Mouse (Mus musculus) lung, postnatal 0 days (tissue): Measurements from ENCODE around the gene Trpd52l3.

ENCODE experiments used
- CTCF ChIP-seq: IDR thresholded peaks from 2 replicates; pipeline ENCODE4 v1.5.1; 2016; ENCODE audit warnings: antibody characterized with exemption, mild to moderate bottlenecking
- EP300 ChIP-seq: IDR thresholded peaks from 2 replicates; pipeline ENCODE4 v1.6.1; 2016; ENCODE audit warnings: antibody characterized with exemption, mild to moderate bottlenecking, control low read depth

GRCm38 (mm10) chr19:29986464-29987091, 17.0 kb upstream of the Trpd52l3 start:
- TF ChIP-seq CTCF (no peak), EP300 (no peak)
